Mouse (Mus musculus): ENCODE results near the gene Carns1. TPM values are rescaled to one million over a fixed set of nuclear protein-coding genes. Genes with fewer than 3 reads are reported as not detected.

Carns1 gene
- polyA plus RNA-seq, 1 experiment: 14.4 TPM

- no peak for DNase-seq
- peaks cover 4% of the 10 kb centered on the region; the same call in 1 of the 2 replicates for H3K4me1 ChIP-seq (ENCODE audit: control insufficient read depth, insufficient read depth, low read length)
- 84% methylated on average over 3 of the region's 3 CpGs for whole genome bisulfite sequencing
- no peak overlapping the region for H3K4me3 ChIP-seq (replicated peaks; ENCODE audit: extremely low read depth, low read depth, low read length)
- no peak for TF ChIP-seq POLR2A (IDR thresholded peaks at IDR 0.05; ENCODE audit: borderline replicate concordance, extremely low read depth, low read depth, low read length)
- TF ChIP-seq CTCF (IDR thresholded peaks at IDR 0.05; ENCODE audit: insufficient read depth, low read length): no peak
These were observed 11.2 kb downstream of the Carns1 start for GRCm38 (mm10) chr19:4164100-4164499.

DNA sequence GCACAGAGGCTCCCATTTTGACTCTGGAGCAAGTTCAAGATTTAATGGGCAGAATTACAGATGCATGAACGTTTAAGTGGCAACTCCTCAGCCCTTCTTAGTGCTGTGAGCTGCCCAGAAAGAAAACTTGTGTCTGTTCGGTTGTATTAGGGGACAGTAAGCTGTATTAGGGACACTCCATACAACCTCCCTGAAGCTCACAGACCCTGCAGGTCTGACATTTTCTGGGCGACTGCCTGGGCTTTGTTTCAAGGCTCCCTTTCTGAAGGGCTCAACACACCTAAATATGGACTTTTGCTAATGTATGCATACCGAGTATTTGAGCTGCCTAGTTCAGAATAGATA lies 11.8 kb downstream of the Carns1 start:
- TF ChIP-seq POLR2A (IDR thresholded peaks at IDR 0.05; ENCODE audit: borderline replicate concordance, extremely low read depth, low read depth, low read length) (no peak), CTCF (IDR thresholded peaks at IDR 0.05; ENCODE audit: insufficient read depth, low read length) (no peak)
- Histone ChIP-seq H3K4me3 (replicated peaks; ENCODE audit: extremely low read depth, low read depth, low read length) (peak overlapping the region; percentile 44), H3K4me1 (ENCODE audit: control insufficient read depth, insufficient read depth, low read length) (peaks cover 4% of the 10 kb centered on the region; the same call in 1 of the 2 replicates)
- 33% methylated on average over 4 of the region's 4 CpGs for WGBS
- DNase-seq: no peak

DNA sequence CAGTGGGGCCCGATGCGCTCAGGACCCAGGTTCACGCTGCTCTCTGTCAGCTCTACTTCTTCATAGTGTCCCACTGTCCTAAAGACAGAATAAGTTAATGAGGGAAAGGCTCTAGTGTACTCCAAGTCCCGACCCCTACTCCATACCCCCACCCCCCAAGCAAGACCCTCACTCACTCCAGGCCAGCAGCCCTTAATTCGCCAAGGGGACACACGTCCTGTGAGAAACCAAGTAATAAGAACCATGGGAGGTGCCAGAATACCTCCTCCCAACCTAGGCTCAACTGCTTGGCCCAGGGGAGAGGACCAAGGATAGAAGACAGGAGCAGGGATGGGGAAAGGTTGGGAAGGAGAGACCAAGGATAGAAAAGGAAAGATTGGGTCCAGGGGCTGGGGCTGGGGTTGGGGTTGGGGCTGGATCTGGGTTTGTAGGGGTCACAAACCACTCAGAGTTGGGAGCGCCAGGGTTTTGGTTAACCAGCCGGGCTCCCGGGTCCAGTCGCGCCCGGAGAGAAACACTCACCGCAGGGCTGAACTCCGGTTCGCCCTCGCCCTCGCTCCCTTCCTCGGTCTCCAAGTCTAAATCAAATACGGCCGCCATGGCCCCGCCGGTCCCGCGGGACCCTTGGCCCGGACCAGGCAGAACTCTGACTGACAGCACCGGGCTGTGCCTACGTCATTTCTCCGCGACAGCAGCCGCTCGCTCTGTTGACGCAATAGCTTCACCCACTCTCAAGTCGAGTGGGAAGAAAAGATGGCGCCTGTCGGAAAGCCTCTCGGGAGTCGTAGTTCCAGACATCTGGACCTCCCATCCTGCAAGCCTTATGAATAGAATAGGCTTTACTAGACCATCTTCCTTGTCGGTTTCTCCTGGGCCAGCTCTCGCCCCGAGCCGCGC lies 12.4 kb downstream of the Carns1 start, which contains the start of gene Rps6kb2:
Rps6kb2 (minus strand) TSS at position 709 of the 897 bp plus-strand sequence.
- 7% methylated on average over 42 of the region's 42 CpGs for whole genome bisulfite sequencing
- TF ChIP-seq POLR2A (IDR thresholded peaks at IDR 0.05; ENCODE audit: borderline replicate concordance, extremely low read depth, low read depth, low read length): peak; percentile 60; the same call in 1 of the 2 replicates
- no peak for TF ChIP-seq CTCF (IDR thresholded peaks at IDR 0.05; ENCODE audit: insufficient read depth, low read length)
- Histone ChIP-seq H3K4me1 (ENCODE audit: control insufficient read depth, insufficient read depth, low read length) (peaks cover 4% of the 10 kb centered on the region; the same call in 1 of the 2 replicates), H3K4me3 (replicated peaks; ENCODE audit: extremely low read depth, low read depth, low read length) (peak within 1 kb of the TSS; percentile 92)
- peak; percentile 97 for DNase-seq

- Histone ChIP-seq H3K4me1 (ENCODE audit: control insufficient read depth, insufficient read depth, low read length) (peaks cover 4% of the 10 kb centered on the region; the same call in 1 of the 2 replicates), H3K4me3 (replicated peaks; ENCODE audit: extremely low read depth, low read depth, low read length) (no peak overlapping the region)
- no peak for TF ChIP-seq CTCF (IDR thresholded peaks at IDR 0.05; ENCODE audit: insufficient read depth, low read length)
- TF ChIP-seq POLR2A (IDR thresholded peaks at IDR 0.05; ENCODE audit: borderline replicate concordance, extremely low read depth, low read depth, low read length): no peak
- DNase-seq: no peak
- WGBS: 94% methylated on average over 8 of the region's 8 CpGs
These were observed 16.2 kb downstream of the Carns1 start for GRCm38 (mm10) chr19:4159049-4159448.

GRCm38 (mm10) chr19:4156771-4157170 lies 18.5 kb downstream of the Carns1 start:
- TF ChIP-seq CTCF (IDR thresholded peaks at IDR 0.05; ENCODE audit: insufficient read depth, low read length) (no peak), POLR2A (IDR thresholded peaks at IDR 0.05; ENCODE audit: borderline replicate concordance, extremely low read depth, low read depth, low read length) (no peak)
- WGBS: 85% methylated on average over 12 of the region's 12 CpGs
- Histone ChIP-seq H3K4me3 (replicated peaks; ENCODE audit: extremely low read depth, low read depth, low read length) (no peak overlapping the region), H3K4me1 (ENCODE audit: control insufficient read depth, insufficient read depth, low read length) (no peaks in the 10 kb centered on the region)
- DNase-seq: no peak

- no peak for DNase-seq
- 63% methylated on average over 20 of the region's 20 CpGs for WGBS
- no peak for TF ChIP-seq POLR2A (IDR thresholded peaks at IDR 0.05; ENCODE audit: borderline replicate concordance, extremely low read depth, low read depth, low read length)
- TF ChIP-seq CTCF (IDR thresholded peaks at IDR 0.05; ENCODE audit: insufficient read depth, low read length): no peak
- Histone ChIP-seq H3K4me1 (ENCODE audit: control insufficient read depth, insufficient read depth, low read length) (no peaks in the 10 kb centered on the region), H3K4me3 (replicated peaks; ENCODE audit: extremely low read depth, low read depth, low read length) (no peak overlapping the region)
These were observed 19.2 kb downstream of the Carns1 start for GRCm38 (mm10) chr19:4156073-4156579.

- WGBS: 69% methylated on average over 6 of the region's 6 CpGs
- Histone ChIP-seq H3K4me1 (ENCODE audit: control insufficient read depth, insufficient read depth, low read length) (no peaks in the 10 kb centered on the region), H3K4me3 (replicated peaks; ENCODE audit: extremely low read depth, low read depth, low read length) (peak overlapping the region; percentile 18)
- no peak for DNase-seq
- TF ChIP-seq POLR2A (IDR thresholded peaks at IDR 0.05; ENCODE audit: borderline replicate concordance, extremely low read depth, low read depth, low read length): peak; percentile 27; the same call in 1 of the 2 replicates
- no peak for TF ChIP-seq CTCF (IDR thresholded peaks at IDR 0.05; ENCODE audit: insufficient read depth, low read length)
These were observed 19.8 kb downstream of the Carns1 start for GRCm38 (mm10) chr19:4155223-4156072.

- no peak for DNase-seq
- 52% methylated on average over 13 of the region's 13 CpGs for WGBS
- peak; percentile 12; the same call in 1 of the 2 replicates for TF ChIP-seq POLR2A (IDR thresholded peaks at IDR 0.05; ENCODE audit: borderline replicate concordance, extremely low read depth, low read depth, low read length)
- TF ChIP-seq CTCF (IDR thresholded peaks at IDR 0.05; ENCODE audit: insufficient read depth, low read length): no peak
- H3K4me3 ChIP-seq (replicated peaks; ENCODE audit: extremely low read depth, low read depth, low read length): peak overlapping the region; percentile 18
- H3K4me1 ChIP-seq (ENCODE audit: control insufficient read depth, insufficient read depth, low read length): peaks cover 3% of the 10 kb centered on the region
These were observed 20.6 kb downstream of the Carns1 start for GRCm38 (mm10) chr19:4154437-4155222.
